Mouse (Mus musculus): ENCODE results near the gene Stum.

Stum gene

GRCm38 (mm10) chr1:180428101-180428712, 55.1 kb downstream of the Stum start:
- DNase-seq: no peak

GRCm38 (mm10) chr1:180427685-180428084, 55.6 kb downstream of the Stum start:
- no peak for DNase-seq

DNA sequence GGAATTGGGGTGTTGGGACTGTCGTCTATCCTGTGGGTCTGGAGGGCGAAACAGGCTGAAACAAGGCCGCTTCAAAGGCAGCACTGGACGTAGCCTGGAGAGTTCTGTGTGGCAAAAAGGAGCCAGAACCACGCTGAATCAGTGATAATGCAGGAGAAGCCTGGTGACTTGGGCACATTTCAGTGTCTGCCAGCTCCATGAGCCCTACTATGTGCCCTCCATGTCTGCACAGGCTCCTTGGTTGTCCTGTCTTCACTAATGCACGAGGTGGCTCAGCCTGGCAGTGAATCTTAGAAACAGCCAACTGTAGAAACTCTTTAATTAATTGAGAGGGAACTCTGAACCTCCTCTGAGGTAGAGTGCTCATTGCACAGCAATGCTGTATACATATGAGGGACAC, 56.9 kb downstream of the Stum start:
- DNase-seq: no peak

- no peak for DNase-seq
Measured at GRCm38 (mm10) chr1:180423931-180424330, 59.4 kb downstream of the Stum start.

GRCm38 (mm10) chr1:180423008-180423639, 60.2 kb downstream of the Stum start:
- DNase-seq: no peak

DNA sequence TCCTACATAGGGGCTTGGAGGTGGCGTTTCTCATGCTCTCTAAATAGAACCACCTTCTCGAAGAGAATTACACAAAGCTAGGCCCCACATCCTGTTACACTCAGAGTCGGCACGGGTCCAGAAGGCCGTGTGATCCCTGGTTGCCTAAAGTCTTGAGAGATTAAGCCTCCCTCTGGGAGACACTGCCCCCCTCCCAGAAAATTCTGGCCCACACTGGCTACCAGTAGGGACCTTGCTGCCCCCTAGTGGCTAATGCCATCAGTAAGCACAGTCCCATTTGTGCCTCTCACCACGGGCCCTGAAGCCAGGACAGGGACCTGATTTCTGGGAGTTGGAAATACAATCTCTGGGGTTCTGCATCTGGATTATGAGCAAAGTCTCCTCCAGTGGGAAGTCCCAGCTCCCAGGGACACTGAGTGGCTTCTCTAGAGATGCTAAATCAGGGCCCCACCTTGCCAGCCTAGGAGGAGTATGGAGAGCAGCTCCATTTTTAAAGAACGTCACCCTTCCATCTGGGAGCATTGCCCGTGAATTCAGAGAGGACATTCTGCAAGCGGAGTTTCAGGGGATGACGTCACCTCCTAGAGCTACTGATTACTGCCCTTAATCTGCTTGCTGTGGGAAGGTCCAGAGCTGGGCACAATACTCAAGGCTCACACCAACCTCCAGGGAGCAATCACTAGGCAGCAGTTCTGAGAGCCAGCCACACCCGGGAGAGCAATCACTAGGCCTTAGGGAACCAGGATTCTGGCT, 61.1 kb downstream of the Stum start:
- peak; percentile 85 for DNase-seq

- DNase-seq: no peak
Measured at GRCm38 (mm10) chr1:180421165-180421909, 62.0 kb downstream of the Stum start.

GRCm38 (mm10) chr1:180420496-180421164, 62.7 kb downstream of the Stum start:
- no peak for DNase-seq

DNA sequence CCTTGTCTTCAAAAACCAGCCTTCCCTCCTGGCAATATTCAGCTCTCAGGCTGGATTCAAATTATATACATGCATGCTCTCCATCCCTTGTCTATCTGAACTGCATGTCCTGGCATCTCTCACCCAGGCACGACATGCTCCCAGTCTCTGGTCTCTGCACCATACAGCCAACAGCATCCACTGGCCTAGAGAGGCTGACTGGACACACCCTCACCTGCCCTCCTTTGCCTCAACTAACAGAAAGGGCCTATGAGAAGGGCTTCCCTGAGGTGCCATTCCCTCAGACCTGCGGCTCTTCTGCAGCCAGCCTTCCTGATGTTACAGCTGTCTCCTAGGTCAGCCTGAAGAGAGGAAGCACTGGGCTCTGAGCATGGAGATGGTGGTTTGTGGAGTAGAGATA, 64.2 kb downstream of the Stum start:
- no peak for DNase-seq

- DNase-seq: no peak
Measured at GRCm38 (mm10) chr1:180417118-180417517, 66.2 kb downstream of the Stum start.

DNA sequence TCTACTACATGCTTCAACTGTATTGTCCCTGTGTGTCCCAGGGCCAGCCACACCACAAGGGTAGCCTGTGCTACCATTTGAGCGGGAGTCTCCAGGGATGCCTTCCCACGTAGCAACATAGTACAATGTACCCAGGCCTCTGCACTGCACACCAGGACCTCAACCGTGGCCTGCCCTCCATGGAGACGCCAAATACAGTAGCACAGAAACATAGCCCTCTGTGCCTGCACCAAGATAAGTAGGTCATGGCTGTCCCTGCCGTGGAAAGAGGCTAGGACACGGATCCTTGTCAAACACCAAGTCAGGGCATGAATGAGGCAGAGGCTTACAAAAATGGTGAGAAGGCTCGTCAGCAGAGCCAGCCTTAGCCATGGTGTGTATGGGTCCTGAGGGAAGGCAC, 67.5 kb downstream of the Stum start:
- no peak for DNase-seq

GRCm38 (mm10) chr1:180415064-180415463, 68.2 kb downstream of the Stum start:
- no peak for DNase-seq

- DNase-seq: no peak
Measured at GRCm38 (mm10) chr1:180410306-180410705, 73.0 kb downstream of the Stum start.

DNA sequence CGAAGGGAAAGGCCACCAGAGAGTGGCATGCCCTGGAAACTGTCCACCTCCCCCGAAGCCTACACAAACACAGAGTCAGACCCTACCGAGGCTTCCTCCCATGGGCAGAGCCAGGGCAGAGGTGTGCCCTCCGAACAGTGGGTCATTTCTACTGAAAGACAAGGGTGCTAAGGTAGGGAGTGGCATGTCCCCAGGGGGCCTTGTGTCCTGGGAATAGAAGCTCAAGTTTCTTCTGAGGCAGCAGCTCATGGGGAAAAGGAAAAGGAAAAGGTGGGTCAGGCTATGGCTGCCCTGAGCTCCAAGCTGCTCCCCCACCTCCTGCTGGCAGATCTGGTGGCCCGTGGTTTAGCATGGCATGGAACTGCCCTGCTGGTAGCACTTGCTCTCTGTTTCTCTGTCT, 73.5 kb downstream of the Stum start:
- no peak for DNase-seq

DNA sequence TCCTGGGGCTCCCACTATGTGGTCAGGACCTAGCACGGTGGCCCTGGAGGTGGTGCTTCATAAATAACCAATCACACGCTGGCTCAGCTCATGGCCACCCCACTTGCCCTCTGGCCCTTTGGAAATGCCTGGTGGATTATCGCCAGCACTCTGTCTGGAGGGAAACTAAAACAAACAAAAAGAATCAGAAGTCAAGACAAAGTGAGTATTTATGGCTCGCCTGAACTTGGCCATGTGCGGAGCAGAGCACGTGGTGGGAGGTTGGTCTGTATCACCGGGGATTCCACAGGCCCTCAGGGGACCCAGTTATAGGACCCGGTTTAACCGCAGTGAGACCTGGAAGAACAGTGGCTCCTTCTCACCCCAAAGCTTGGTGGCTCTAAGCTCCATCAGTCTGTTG, 74.5 kb downstream of the Stum start:
- DNase-seq: no peak

DNA sequence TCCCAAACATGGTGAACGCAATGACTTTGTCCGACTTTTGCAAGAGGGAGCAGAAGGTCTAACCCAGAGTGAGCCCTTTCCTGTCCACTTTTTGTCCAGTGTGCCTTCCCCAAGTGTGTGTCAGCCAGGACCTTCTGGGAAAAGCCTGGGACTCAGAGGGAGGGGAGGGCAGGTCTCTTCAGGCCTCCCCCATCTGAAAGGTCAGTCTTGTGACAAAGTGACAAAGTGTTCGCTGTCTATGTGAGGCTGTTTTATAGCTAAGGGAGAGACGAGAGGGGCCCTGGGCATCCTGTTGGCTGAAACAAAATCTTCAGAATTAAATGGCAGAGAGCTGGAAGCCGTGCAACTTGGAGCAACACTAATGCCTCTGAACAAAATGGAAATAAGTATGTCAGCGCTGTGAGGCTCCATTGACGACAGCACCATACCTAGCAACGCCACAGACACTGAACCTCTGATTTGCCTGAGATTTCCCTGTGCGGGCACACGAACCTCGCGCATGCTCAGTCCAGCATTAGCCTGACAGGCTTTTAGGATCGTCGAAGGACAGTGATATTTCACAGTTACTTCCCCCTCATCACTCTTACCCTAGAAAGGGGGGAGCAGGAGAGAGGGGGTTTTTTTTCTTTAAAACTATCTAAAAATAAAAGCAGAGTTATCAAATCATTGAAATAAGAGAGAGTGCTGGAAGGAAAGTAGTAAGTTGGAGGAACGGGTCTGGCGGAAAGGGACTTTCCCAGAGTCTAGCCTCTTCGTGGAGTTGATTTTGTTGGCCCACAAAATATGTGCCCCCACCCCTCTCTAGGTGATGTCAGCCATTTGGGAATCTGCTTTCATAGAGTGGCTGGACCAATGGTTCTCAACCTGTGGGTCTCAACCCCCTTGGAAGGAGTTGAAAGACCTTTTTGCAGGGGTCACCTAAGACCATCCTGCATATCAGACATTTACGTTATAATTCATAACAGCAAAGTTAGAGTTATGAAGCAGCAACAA, 75.3 kb downstream of the Stum start:
- DNase-seq: no peak

GRCm38 (mm10) chr1:180407171-180407671, 76.1 kb downstream of the Stum start:
- DNase-seq: peak; percentile 69

- no peak for DNase-seq
Measured at GRCm38 (mm10) chr1:180406336-180407035, 76.8 kb downstream of the Stum start.

DNA sequence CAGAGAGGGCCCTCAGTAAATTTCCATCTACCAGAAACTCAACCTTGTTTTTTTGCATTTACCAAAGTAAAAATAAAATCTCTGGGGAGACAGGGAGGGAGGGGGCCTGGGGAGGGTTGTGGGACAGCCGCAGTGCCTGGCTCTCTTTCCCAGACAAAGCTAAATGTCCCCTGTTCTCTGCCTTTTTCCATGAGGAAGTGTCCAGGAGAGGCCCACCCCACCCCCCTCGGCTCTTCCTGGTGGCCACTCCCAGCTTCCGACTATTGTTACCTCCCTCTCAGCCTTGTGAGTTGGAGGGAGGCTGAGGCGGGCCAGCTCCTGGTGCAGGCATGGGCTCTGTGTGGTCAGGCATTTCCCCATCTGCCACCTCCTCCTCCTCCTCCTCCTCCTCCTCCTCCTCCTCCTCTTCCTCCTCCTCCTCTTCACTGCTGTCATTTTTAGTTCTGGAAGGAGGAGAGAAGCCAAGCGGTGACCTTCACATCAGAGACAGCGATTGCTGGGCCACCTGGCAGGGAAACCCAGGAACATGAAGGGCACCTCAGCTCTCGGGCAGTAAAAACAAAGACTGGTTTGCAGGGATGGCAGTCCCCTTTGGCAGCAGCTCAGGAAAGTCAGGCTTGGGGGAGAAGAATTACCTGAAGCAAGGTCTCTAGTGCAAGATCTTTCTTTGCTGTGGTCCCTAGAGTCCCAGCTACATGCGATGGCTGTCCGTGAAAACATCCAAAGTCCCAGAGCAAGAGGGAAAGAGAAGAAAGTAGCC, 77.5 kb downstream of the Stum start:
- no peak for DNase-seq

GRCm38 (mm10) chr1:180404706-180405105, 78.6 kb downstream of the Stum start:
- no peak for DNase-seq

Data from right cerebral cortex, postnatal 14 days (tissue).